Mouse (Mus musculus) ES-Bruce4 (cell line): ENCODE results near the gene Gm3776. TPM values are rescaled to one million over a fixed set of nuclear protein-coding genes. Genes with fewer than 3 reads are reported as not detected.
"Not testable (repeated sequence)": the region's sequence is repeated elsewhere in the genome, so short reads cannot be mapped to it uniquely, and the experiment has no call there.

ENCODE experiments used
- H3K27ac ChIP-seq: 2 replicates; pipeline ENCODE4 v1.5.1; 2012; ENCODE audit warnings: low read length, inconsistent platforms; ENCODE audit not compliant: insufficient read depth
- H3K27me3 ChIP-seq: 2 replicates; pipeline ENCODE4 v1.6.1; 2012; ENCODE audit warnings: mild to moderate bottlenecking, low read length, inconsistent platforms; ENCODE audit not compliant: control insufficient read depth, poor library complexity, insufficient read depth, severe bottlenecking
- H3K36me3 ChIP-seq: 2 replicates; pipeline ENCODE4 v1.6.1; 2012; ENCODE audit warnings: inconsistent platforms, mild to moderate bottlenecking, low read length, moderate library complexity; ENCODE audit not compliant: control insufficient read depth, poor library complexity, insufficient read depth, severe bottlenecking
- H3K4me1 ChIP-seq: one replicate; pipeline ENCODE4 v1.8.1; 2011; ENCODE audit warnings: low read length; ENCODE audit not compliant: control insufficient read depth, insufficient read depth
- H3K4me3 ChIP-seq: 2 replicates; pipeline ENCODE4 v1.5.1; 2011; ENCODE audit warnings: low read depth, mild to moderate bottlenecking, low read length
- H3K9ac ChIP-seq: 2 replicates; pipeline ENCODE4 v1.6.1; 2012; ENCODE audit warnings: low read depth, mild to moderate bottlenecking, inconsistent platforms; ENCODE audit not compliant: poor library complexity, severe bottlenecking
- H3K9me3 ChIP-seq: replicated peaks from 2 replicates; pipeline ENCODE4 v1.6.1; 2012; ENCODE audit warnings: mild to moderate bottlenecking, low read length, inconsistent platforms; ENCODE audit not compliant: control insufficient read depth, poor library complexity, insufficient read depth, severe bottlenecking
- CTCF ChIP-seq: IDR thresholded peaks from one replicate; pipeline ENCODE4 v1.8.1; 2011; ENCODE audit warnings: low read depth, low read length
- EP300 ChIP-seq: IDR thresholded peaks from 2 replicates; pipeline ENCODE4 v1.6.1; 2011; ENCODE audit warnings: low read depth, low read length; ENCODE audit not compliant: insufficient read depth
- POLR2A ChIP-seq: IDR thresholded peaks from one replicate; pipeline ENCODE4 v1.8.1; 2011; ENCODE audit warnings: low read length; ENCODE audit not compliant: insufficient read depth
- polyA plus RNA-seq: library from polyadenylated mRNA; stranded (reverse); fragments of >200 nt; gene quantifications from 2 replicates; pipeline ENCODE4 v1.2.4, GENCODE M21; 2011; ENCODE audit warnings: low read depth; ENCODE audit not compliant: missing spikeins, insufficient read depth, insufficient read length

Gm3776 gene
- not detected in 2 replicates for polyA plus RNA-seq

- not testable (repeated sequence) for H3K27me3 ChIP-seq, H3K27ac ChIP-seq, H3K4me1 ChIP-seq, H3K9ac ChIP-seq, H3K4me3 ChIP-seq, H3K36me3 ChIP-seq, H3K9me3 ChIP-seq
Measured at GRCm38 (mm10) chr9:78256914-78257313, at the start of gene Gm3776. Gene Gm3776, plus strand, starts transcription at chr9:78257129.

- no peaks in the 10 kb centered on the region for H3K9me3 ChIP-seq
- no peak overlapping the region for H3K4me3 ChIP-seq
- no peaks in the 10 kb centered on the region for H3K4me1 ChIP-seq
- no peak overlapping the region for H3K27ac ChIP-seq
- H3K9ac ChIP-seq, result no peak overlapping the region
- peaks cover 57% of the 10 kb centered on the region for H3K36me3 ChIP-seq
- TF ChIP-seq POLR2A (no peak), EP300 (no peak), CTCF (no peak)
- H3K27me3 ChIP-seq, result no peaks in the 10 kb centered on the region
Measured at GRCm38 (mm10) chr9:78208956-78209355, 48.0 kb upstream of the Gm3776 start.

DNA sequence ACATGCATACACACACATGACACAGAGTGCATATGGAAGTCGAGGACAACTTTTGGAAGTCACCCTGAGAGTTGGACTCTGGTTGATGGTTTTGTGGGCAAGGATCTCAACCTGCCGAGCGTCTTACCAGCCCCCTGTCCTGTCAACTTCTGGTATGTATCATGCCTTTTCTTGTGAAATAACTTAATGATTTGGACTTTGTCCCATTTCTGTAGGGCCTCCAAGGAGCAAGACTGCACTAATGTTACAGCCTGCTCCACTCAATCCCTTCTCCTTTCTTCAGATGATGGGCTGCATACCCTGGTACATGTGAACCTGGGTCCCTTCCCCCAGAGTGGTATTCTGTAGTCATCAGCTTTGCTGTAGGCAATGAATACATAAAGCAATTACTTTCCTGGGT is 46.9 kb upstream of the Gm3776 start:
- no peak for TF ChIP-seq CTCF
- TF ChIP-seq POLR2A, result no peak
- TF ChIP-seq EP300, result no peak
- Histone ChIP-seq H3K9me3 (no peaks in the 10 kb centered on the region), H3K4me3 (no peak overlapping the region), H3K4me1 (no peaks in the 10 kb centered on the region), H3K9ac (no peak overlapping the region), H3K36me3 (peaks cover 47% of the 10 kb centered on the region), H3K27me3 (no peaks in the 10 kb centered on the region), H3K27ac (no peak overlapping the region)

- Histone ChIP-seq H3K9me3 (no peaks in the 10 kb centered on the region), H3K4me1 (no peaks in the 10 kb centered on the region), H3K9ac (no peak overlapping the region), H3K4me3 (no peak overlapping the region), H3K27ac (no peak overlapping the region), H3K36me3 (peaks cover 40% of the 10 kb centered on the region), H3K27me3 (no peaks in the 10 kb centered on the region)
- TF ChIP-seq POLR2A, result no peak
- no peak for TF ChIP-seq CTCF
- no peak for TF ChIP-seq EP300
Measured at GRCm38 (mm10) chr9:78210821-78211220, 46.1 kb upstream of the Gm3776 start.

- Histone ChIP-seq H3K9me3 (no peaks in the 10 kb centered on the region), H3K36me3 (peaks cover 33% of the 10 kb centered on the region), H3K27me3 (no peaks in the 10 kb centered on the region), H3K9ac (no peak overlapping the region), H3K27ac (no peak overlapping the region), H3K4me3 (no peak overlapping the region), H3K4me1 (no peaks in the 10 kb centered on the region)
- TF ChIP-seq EP300 (no peak), CTCF (no peak), POLR2A (no peak)
Measured at GRCm38 (mm10) chr9:78211521-78211920, 45.4 kb upstream of the Gm3776 start.

GRCm38 (mm10) chr9:78212341-78213049 is 44.4 kb upstream of the Gm3776 start:
- Histone ChIP-seq H3K4me3 (no peak overlapping the region), H3K27me3 (no peaks in the 10 kb centered on the region), H3K36me3 (peaks cover 26% of the 10 kb centered on the region), H3K9ac (no peak overlapping the region), H3K9me3 (no peaks in the 10 kb centered on the region), H3K27ac (no peak overlapping the region), H3K4me1 (no peaks in the 10 kb centered on the region)
- TF ChIP-seq EP300 (no peak), CTCF (no peak), POLR2A (no peak)
